Mouse (Mus musculus) kidney, embryonic 15.5 days (tissue): ENCODE results near the gene Snx5. TPM values are rescaled to one million over a fixed set of nuclear protein-coding genes. Genes with fewer than 3 reads are reported as not detected.

ENCODE experiments used
- ATAC-seq: fragments of 200-750 bp; cut with Nextera tagmentation; replicated peaks from 2 replicates; pipeline ENCODE4 v1.8.0; 2017; ENCODE audit warnings: moderate TSS enrichment; ENCODE audit not compliant: low FRiP score
- H3K27ac ChIP-seq: fragments of 300-500 bp; sonication (generic); 2 replicates; pipeline ENCODE4 v1.5.1; 2015; ENCODE audit warnings: mild to moderate bottlenecking, inconsistent platforms
- H3K27me3 ChIP-seq: fragments of 300-500 bp; sonication (generic); 2 replicates; pipeline ENCODE4 v1.6.1; 2015; ENCODE audit warnings: inconsistent platforms
- H3K36me3 ChIP-seq: fragments of 300-500 bp; sonication (generic); 2 replicates; pipeline ENCODE4 v1.6.1; 2015; ENCODE audit warnings: inconsistent platforms
- H3K4me1 ChIP-seq: fragments of 300-500 bp; sonication (generic); 2 replicates; pipeline ENCODE4 v1.6.1; 2015; ENCODE audit warnings: inconsistent platforms
- H3K4me2 ChIP-seq: fragments of 300-500 bp; sonication (generic); 2 replicates; pipeline ENCODE4 v1.6.1; 2015; ENCODE audit warnings: moderate library complexity, mild to moderate bottlenecking, inconsistent platforms
- H3K4me3 ChIP-seq: fragments of 300-500 bp; sonication (generic); replicated peaks from 2 replicates; pipeline ENCODE4 v1.5.1; 2015; ENCODE audit warnings: mild to moderate bottlenecking, inconsistent platforms
- H3K9ac ChIP-seq: fragments of 300-500 bp; sonication (generic); 2 replicates; pipeline ENCODE4 v1.6.1; 2015; ENCODE audit warnings: mild to moderate bottlenecking, inconsistent platforms
- H3K9me3 ChIP-seq: fragments of 300-500 bp; sonication (generic); replicated peaks from 2 replicates; pipeline ENCODE4 v1.6.1; 2016; ENCODE audit warnings: inconsistent platforms
- WGBS: fragments of 180-500 bp; shearing (Covaris S2); methylation state at CpG from one replicate; pipeline ENCODE4 v1.1.7; 2015; ENCODE audit warnings: mixed read lengths; 5-methylcytosine and 5-hydroxymethylcytosine counted together
- polyA plus RNA-seq: library from polyadenylated mRNA; unstranded; fragments of >200 nt; fragmentation: Nextera tagmentation; extraction: Ambion mirVana; gene quantifications from 2 replicates; pipeline ENCODE4 v1.2.1, GENCODE M21; 2015

Snx5 gene
- polyA plus RNA-seq, 1 experiment from 2014 or later, result 129 TPM

DNA sequence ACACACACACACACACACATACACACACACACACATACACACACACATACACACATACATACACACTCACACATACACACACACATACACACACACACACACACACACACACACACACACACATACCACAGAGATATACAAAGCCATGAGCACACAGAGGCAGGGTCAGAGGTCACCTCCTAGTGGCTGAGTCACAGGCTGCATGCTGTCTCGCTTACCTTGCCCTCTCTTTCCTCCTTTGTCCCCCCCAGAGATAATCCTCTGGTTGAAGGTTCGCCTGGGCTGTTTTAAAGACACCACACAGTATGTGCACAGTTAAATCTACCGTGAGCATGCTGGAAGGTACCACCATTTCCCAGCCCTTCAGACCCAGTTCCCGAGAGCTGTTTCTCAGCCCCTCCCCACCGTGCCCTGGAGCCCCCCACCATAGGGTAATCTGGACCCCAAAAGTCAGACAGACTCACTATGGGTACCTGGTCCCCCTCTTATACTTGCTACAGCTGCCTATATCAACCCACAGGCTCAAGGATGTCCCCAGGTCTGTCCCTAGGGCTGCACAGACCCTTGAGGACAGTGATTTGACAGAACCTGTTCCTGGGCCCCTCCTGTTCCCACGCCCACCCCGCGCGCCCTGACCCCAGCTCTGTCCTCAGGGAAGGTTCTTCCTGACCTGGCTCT lies 56.1 kb downstream of the Snx5 start:
- H3K4me3 ChIP-seq, result no peak overlapping the region
- H3K36me3 ChIP-seq, result no peaks in the 10 kb centered on the region
- no peaks in the 10 kb centered on the region for H3K27me3 ChIP-seq
- H3K4me1 ChIP-seq, result peaks cover 9% of the 10 kb centered on the region; the same call in 1 of the 2 replicates
- 73% methylated on average over 9 of the region's 9 CpGs for WGBS
- peak; percentile 30; the same call in 1 of the 2 replicates for ATAC-seq
- H3K4me2 ChIP-seq, result no peak overlapping the region
- H3K27ac ChIP-seq, result no peak overlapping the region
- H3K9me3 ChIP-seq, result no peaks in the 10 kb centered on the region
- no peak overlapping the region for H3K9ac ChIP-seq

DNA sequence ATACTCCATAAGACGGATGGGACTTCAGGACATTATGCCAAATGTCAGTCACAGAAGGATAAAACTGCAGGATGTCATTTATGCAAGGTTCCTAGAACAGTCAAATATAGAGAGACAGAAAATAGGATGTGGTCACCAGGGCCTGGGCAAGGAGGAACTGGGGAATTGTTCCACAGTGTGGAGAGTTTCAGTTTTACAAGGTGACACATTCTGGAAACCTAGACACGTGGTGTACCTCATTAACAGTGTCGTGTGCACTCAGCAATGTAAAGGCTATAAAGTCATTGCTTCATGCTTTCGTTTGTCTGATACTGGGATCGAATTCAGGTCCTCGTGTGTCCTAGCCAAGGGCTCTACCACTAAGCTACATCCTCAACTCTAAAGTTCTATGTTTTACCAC lies 56.9 kb downstream of the Snx5 start:
- no peaks in the 10 kb centered on the region for H3K27me3 ChIP-seq
- no peak overlapping the region for H3K9ac ChIP-seq
- H3K4me2 ChIP-seq, result no peak overlapping the region
- H3K4me3 ChIP-seq, result no peak overlapping the region
- H3K4me1 ChIP-seq, result peaks cover 9% of the 10 kb centered on the region; the same call in 1 of the 2 replicates
- H3K36me3 ChIP-seq, result no peaks in the 10 kb centered on the region
- no peak for ATAC-seq
- no peak overlapping the region for H3K27ac ChIP-seq
- 77% methylated on average over 6 of the region's 6 CpGs for WGBS
- no peaks in the 10 kb centered on the region for H3K9me3 ChIP-seq

DNA sequence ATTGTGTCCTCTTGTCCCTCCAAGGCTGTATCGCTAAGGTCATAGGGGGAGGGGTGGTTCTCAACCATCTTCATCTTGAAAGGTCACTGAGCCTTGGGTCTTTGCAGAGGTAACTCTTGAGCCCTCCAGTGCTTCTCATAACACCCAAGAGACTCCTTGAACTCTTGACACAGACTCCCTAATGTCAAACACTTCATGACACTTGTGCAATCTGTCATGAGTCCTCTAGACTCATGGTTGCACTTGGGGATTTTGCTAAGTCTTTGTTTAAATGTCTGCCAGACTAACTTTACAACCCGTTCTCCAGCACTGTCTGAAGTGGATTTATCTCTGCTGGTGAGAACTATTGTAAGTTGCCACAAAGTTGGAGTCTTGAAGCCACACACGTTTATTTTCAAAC lies 61.3 kb downstream of the Snx5 start:
- Histone ChIP-seq H3K9me3 (no peaks in the 10 kb centered on the region), H3K4me1 (peaks cover 5% of the 10 kb centered on the region; the same call in 1 of the 2 replicates), H3K9ac (no peak overlapping the region), H3K36me3 (no peaks in the 10 kb centered on the region), H3K4me3 (no peak overlapping the region), H3K4me2 (no peak overlapping the region), H3K27me3 (no peaks in the 10 kb centered on the region), H3K27ac (no peak overlapping the region)
- 54% methylated on average over 3 of the region's 3 CpGs for WGBS
- no peak for ATAC-seq

DNA sequence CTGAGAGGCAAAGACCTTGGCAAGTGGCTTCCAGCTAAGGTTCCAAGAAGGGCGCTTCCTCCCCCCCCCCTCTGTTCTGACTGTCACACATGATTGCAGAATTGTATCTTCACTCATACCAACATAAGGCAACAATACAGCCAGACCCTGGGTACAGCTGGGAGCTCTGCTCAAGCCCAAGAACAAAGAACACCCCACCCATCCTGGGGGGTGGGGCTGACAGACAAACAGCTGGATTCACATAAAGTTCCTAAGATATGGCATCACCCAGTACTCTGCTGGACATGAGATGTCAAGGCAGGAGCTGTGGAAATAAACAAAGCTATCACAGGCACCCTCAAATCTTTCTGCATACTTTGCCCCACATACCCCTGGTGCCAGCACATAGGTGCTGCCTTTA lies 63.3 kb downstream of the Snx5 start:
- H3K27me3 ChIP-seq, result no peaks in the 10 kb centered on the region
- H3K36me3 ChIP-seq, result no peaks in the 10 kb centered on the region
- no peak for ATAC-seq
- H3K27ac ChIP-seq, result no peak overlapping the region
- H3K4me1 ChIP-seq, result peaks cover 8% of the 10 kb centered on the region; the same call in 1 of the 2 replicates
- H3K4me3 ChIP-seq, result no peak overlapping the region
- no peak overlapping the region for H3K9ac ChIP-seq
- H3K4me2 ChIP-seq, result no peak overlapping the region
- WGBS, result 96% methylated on average over 1 of the region's 1 CpGs
- no peaks in the 10 kb centered on the region for H3K9me3 ChIP-seq

DNA sequence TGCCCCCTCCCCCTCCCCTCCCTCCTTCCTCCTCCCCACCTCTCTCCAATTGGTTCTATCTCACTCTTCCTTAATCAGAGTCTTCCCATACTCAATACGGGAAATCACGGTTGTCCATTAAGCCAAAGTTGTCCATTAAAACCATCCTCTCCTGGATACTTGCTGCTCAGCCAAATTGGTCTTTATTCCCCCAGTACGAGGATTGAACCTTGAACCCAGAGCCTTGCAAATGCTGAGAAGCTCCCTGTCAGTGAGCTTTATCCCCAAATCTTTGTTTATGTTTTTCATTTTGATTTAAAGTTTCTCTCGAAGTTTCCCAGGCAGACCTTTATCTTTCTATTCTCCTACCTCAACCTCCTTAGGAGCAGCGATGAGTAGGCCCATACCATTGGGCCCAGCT lies 67.7 kb downstream of the Snx5 start:
- Histone ChIP-seq H3K9me3 (no peaks in the 10 kb centered on the region), H3K36me3 (no peaks in the 10 kb centered on the region), H3K9ac (no peak overlapping the region), H3K4me2 (no peak overlapping the region), H3K27ac (no peak overlapping the region), H3K4me1 (peaks cover 17% of the 10 kb centered on the region), H3K27me3 (no peaks in the 10 kb centered on the region), H3K4me3 (no peak overlapping the region)
- ATAC-seq, result peak; percentile 40; the same call in 1 of the 2 replicates
- 79% methylated on average over 5 of the region's 5 CpGs for WGBS

DNA sequence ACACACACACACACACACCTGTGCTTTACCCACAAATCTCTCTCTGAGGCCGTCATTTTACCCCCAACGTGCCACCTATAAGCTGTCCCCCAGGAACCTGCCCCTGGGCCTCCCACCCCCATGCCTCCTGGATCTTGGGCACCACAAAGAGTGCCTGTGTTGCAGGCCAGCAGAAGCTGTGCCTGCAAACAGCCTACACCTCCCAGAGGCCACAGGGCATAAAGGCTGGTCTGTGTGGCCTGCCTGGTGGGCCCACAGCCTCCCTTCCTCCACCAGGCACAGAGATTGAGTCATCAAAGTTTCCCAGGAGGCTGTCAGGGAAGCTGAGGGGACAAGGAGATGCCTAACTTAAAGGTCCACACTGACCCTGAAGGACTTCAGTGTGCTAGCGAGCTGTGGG lies 68.1 kb downstream of the Snx5 start:
- no peaks in the 10 kb centered on the region for H3K27me3 ChIP-seq
- no peak overlapping the region for H3K4me2 ChIP-seq
- WGBS, result 77% methylated on average over 3 of the region's 3 CpGs
- ATAC-seq, result peak; percentile 43; the same call in 1 of the 2 replicates
- no peaks in the 10 kb centered on the region for H3K36me3 ChIP-seq
- H3K27ac ChIP-seq, result peak overlapping the region; percentile 51; the same call in 1 of the 2 replicates
- H3K9ac ChIP-seq, result no peak overlapping the region
- no peak overlapping the region for H3K4me3 ChIP-seq
- no peaks in the 10 kb centered on the region for H3K9me3 ChIP-seq
- peaks cover 17% of the 10 kb centered on the region for H3K4me1 ChIP-seq

DNA sequence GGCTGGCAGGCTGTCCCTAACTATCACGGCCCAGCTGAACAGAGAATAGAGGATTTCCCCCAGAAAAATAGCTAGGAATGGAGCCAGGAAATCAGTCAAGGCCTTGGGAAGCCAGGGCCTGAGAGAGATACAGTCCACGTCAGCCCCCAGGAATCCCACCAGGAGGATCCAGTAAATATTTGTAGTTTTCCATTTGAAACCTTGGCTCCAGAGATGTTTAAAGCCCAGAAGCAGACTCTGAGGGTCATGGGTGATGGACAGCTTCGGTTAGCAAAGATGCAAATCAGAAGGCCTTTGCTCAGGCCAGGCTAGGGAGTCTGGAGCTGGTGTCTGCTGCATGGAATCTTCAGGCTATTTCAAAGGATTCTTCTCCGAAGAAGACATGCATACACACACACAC lies 68.6 kb downstream of the Snx5 start:
- no peak overlapping the region for H3K4me3 ChIP-seq
- no peaks in the 10 kb centered on the region for H3K9me3 ChIP-seq
- H3K27ac ChIP-seq, result 0 out of 2 replicates have a peak overlapping the region, but pooled peaks have one; percentile 51
- ATAC-seq, result no peak
- H3K9ac ChIP-seq, result no peak overlapping the region
- 68% methylated on average over 4 of the region's 4 CpGs for WGBS
- H3K36me3 ChIP-seq, result no peaks in the 10 kb centered on the region
- H3K4me2 ChIP-seq, result no peak overlapping the region
- H3K27me3 ChIP-seq, result no peaks in the 10 kb centered on the region
- peaks cover 17% of the 10 kb centered on the region for H3K4me1 ChIP-seq

Other genes starting within 250 kb of the Snx5 start
- not detected in 2 replicates for gene Banf2, start 237.8 kb downstream of the Snx5 start, polyA plus RNA-seq
- 24.2 and 25.3 TPM in 2 replicates for gene Mgme1, start 243 bp downstream of the Snx5 start, polyA plus RNA-seq
- 1.0 and 1.5 TPM in 2 replicates for gene Ovol2, start 61.2 kb upstream of the Snx5 start, polyA plus RNA-seq
- gene Kat14, start 98.1 kb upstream of the Snx5 start, polyA plus RNA-seq, result 48.5 and 50.3 TPM in 2 replicates
- gene Pet117, start 98.1 kb upstream of the Snx5 start, polyA plus RNA-seq, result 3.1 and 4.5 TPM in 2 replicates